In genomic region chr2:23068370-23068737, GRCm38 (mm10) we compare ENCODE assay signal across 8 mouse cellular contexts. TPM values are rescaled to one million over a fixed set of nuclear protein-coding genes. Genes with fewer than 3 reads are reported as not detected.
DNase-seq lines count a peak whose midpoint lies in the region; ATAC-seq and TF ChIP-seq lines count a peak whose summit lies in the region.

No protein-coding gene starts in this region.

- peak overlapping the region; percentile 97 for H3K4me2 ChIP-seq in hindbrain, embryonic 14.5 days (replicated peaks)

- 0% methylated on average over 21 of the region's 21 CpGs for WGBS in hindbrain, embryonic 14.5 days
- under 1% methylated on average over 21 of the region's 21 CpGs for WGBS in midbrain, embryonic 10.5 days

- H3K9me3 ChIP-seq in hindbrain, embryonic 14.5 days (ENCODE audit: control insufficient read depth, low read length), result no peaks in the 10 kb centered on the region
- no peaks in the 10 kb centered on the region for H3K9me3 ChIP-seq in midbrain, embryonic 10.5 days (replicated peaks)

- ATAC-seq in hindbrain, embryonic 14.5 days (ENCODE audit: low FRiP score), result peak; percentile 80

- peak overlapping the region; percentile 81 for H3K9ac ChIP-seq in hindbrain, embryonic 14.5 days

- peak overlapping the region; percentile 99 for H3K27ac ChIP-seq in left cerebral cortex, adult 2 months
- H3K27ac ChIP-seq in cortical plate, adult 2 months (ENCODE audit: insufficient read depth, low read length), result peak overlapping the region; percentile 96
- H3K27ac ChIP-seq in hindbrain, embryonic 14.5 days, result peak overlapping the region; percentile 97
- H3K27ac ChIP-seq in midbrain, embryonic 10.5 days (replicated peaks), result peak overlapping the region; percentile 91

- peak overlapping the region; percentile 63 for H3K4me3 ChIP-seq in left cerebral cortex, adult 2 months
- peak overlapping the region; percentile 89 for H3K4me3 ChIP-seq in cortical plate, adult 2 months (ENCODE audit: insufficient read depth, low read length)
- peak overlapping the region; percentile 65 for H3K4me3 ChIP-seq in hindbrain, embryonic 14.5 days (replicated peaks; ENCODE audit: low read length)
- peak overlapping the region; percentile 79 for H3K4me3 ChIP-seq in midbrain, embryonic 10.5 days

- TF ChIP-seq CTCF in left cerebral cortex, adult 2 months (IDR thresholded peaks at IDR 0.05), result no peak
- TF ChIP-seq CTCF in cortical plate, adult 2 months (IDR thresholded peaks at IDR 0.05; ENCODE audit: extremely low read depth, insufficient read depth, low read length), result no peak

- peaks cover 14% of the 10 kb centered on the region for H3K36me3 ChIP-seq in hindbrain, embryonic 14.5 days (replicated peaks; ENCODE audit: control insufficient read depth, insufficient read depth)
- peaks cover 9% of the 10 kb centered on the region; the same call in 1 of the 2 replicates for H3K36me3 ChIP-seq in midbrain, embryonic 10.5 days

- H3K4me1 ChIP-seq in cortical plate, adult 2 months (ENCODE audit: control insufficient read depth, insufficient read depth, low read length), result peaks cover 2% of the 10 kb centered on the region
- H3K4me1 ChIP-seq in hindbrain, embryonic 14.5 days (replicated peaks; ENCODE audit: control insufficient read depth, insufficient read depth, low read length), result peaks cover 22% of the 10 kb centered on the region
- H3K4me1 ChIP-seq in midbrain, embryonic 10.5 days, result peaks cover 12% of the 10 kb centered on the region

- no peak for TF ChIP-seq POLR2A in cortical plate, adult 2 months (IDR thresholded peaks at IDR 0.05; ENCODE audit: extremely low read depth, insufficient read depth, low read length)

- no peaks in the 10 kb centered on the region for H3K27me3 ChIP-seq in hindbrain, embryonic 14.5 days (ENCODE audit: control insufficient read depth, insufficient read depth, low read length)
- H3K27me3 ChIP-seq in midbrain, embryonic 10.5 days (ENCODE audit: low read depth, poor library complexity, severe bottlenecking), result no peaks in the 10 kb centered on the region

- DNase-seq in left cerebral cortex, adult 2 months (ENCODE audit: extremely low spot score in 1 of 2, low spot score in 2 of 2), result no peak
- no peak for DNase-seq in left cerebral cortex, adult 11 months (ENCODE audit: low spot score)
- no peak for DNase-seq in hindbrain, embryonic 14.5 days (ENCODE audit: low spot score)
- no peak for DNase-seq in midbrain, embryonic 10.5 days (ENCODE audit: low spot score)
- no peak for DNase-seq in adrenal gland, adult 18-20 months (ENCODE audit: low spot score in 2 of 2)
- no peak for DNase-seq in adrenal gland, postnatal 25 days
- no peak for DNase-seq in lung, postnatal 14 days

- intact Hi-C loops in left cerebral cortex, adult 2 months (cut with DNase I), result loop anchor here (1.0 to 2.0 kb wide), 2 partner anchors 28 to 86 kb away; partner anchors contain the start of gene Abi1

RNA-seq across cellular contexts. Expression of gene Acbd5, which starts 0.4 kb away (rescaled TPM):
- total RNA-seq in left cerebral cortex, adult 2 months (2021), result 10 to 100 TPM; 85.6 to 86.4 TPM
- 44.0 and 46.4 TPM in 2 replicates for polyA plus RNA-seq in cortical plate, adult 2 months (2012; rRNA removed)
- polyA plus RNA-seq in hindbrain, embryonic 14.5 days (2014; fragmentation: Nextera tagmentation; extraction: Ambion mirVana), result 64.1 and 67.2 TPM in 2 replicates
- polyA plus RNA-seq in midbrain, embryonic 10.5 days (2016; fragmentation: Nextera tagmentation; extraction: Ambion mirVana), result 29.6 and 41.3 TPM in 2 replicates
- 100 to 1,000 TPM in 1 of 2 experiments, 10 to 100 TPM in 1; 64.3 to 101 TPM for total RNA-seq in adrenal gland, adult 18-20 months (2021)
- 80.9 and 102 TPM in 2 replicates for total RNA-seq in adrenal gland, postnatal 25 days (2021)

RNA-seq across cellular contexts. Expression of gene Abi1, which starts 28.3 kb away (rescaled TPM):
- 100 to 1,000 TPM; 136 to 139 TPM for total RNA-seq in left cerebral cortex, adult 2 months (2021)
- polyA plus RNA-seq in cortical plate, adult 2 months (2012; rRNA removed), result 130 and 136 TPM in 2 replicates
- 62.2 and 67.9 TPM in 2 replicates for polyA plus RNA-seq in hindbrain, embryonic 14.5 days (2014; fragmentation: Nextera tagmentation; extraction: Ambion mirVana)
- 32.2 and 36.0 TPM in 2 replicates for polyA plus RNA-seq in midbrain, embryonic 10.5 days (2016; fragmentation: Nextera tagmentation; extraction: Ambion mirVana)
- total RNA-seq in adrenal gland, adult 18-20 months (2021), result 10 to 100 TPM; 61.3 to 65.6 TPM
- total RNA-seq in adrenal gland, postnatal 25 days (2021), result 74.8 and 75.6 TPM in 2 replicates
